Mouse (Mus musculus): ENCODE data around the gene Zfp689.
"Not testable (repeated sequence)": the region's sequence is repeated elsewhere in the genome, so short reads cannot be mapped to it uniquely, and the experiment has no call there.

Gene Zfp689

DNA sequence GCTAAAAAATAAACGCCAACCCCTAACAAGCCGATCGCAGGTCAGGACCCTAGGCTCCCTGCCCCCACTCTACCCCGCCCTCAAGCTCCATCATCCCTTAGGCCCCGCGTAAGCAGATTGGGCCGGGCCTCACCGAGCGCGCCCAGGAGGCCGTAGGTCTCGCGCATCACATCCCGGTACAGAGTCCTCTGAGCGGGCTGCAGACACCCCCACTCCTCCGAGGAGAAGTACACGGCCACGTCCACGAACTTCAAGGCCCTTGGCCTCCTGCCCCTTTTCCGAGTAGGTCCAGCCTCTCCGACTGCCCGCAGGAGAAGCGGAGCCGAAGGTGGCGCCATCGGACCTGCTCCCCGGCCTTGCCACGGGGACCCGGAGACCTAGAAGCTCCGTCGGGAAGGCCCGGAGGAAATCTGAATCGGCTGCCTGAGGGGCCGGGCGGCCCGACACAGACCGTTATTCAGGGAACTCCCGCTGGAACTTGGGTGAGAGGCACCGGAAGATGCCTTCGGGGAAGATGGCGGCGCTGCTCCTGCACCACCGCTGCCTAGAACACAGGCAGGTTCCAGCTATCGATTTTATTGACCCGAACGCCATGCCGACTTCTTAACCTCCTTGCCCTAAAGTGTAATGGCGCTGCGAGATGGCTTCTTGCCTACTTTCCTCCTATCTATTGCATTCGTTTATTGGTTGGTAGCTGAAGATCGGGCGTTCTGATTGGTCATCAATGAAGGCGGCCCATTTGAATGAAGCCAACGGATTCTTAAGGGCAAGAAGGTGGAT is at the start of gene Zfp689:
Gene Zfp689, minus strand, starts transcription at position 638 of the 780 bp plus-strand sequence.
- Histone ChIP-seq H3K9me3 (ENCODE audit: low read length) (no peaks in the 10 kb centered on the region), H3K36me3 (ENCODE audit: insufficient read depth, low read length) (peaks cover 59% of the 10 kb centered on the region), H3K27me3 (ENCODE audit: insufficient read depth, low read length) (peaks cover 20% of the 10 kb centered on the region), H3K4me3 (replicated peaks; ENCODE audit: low read length) (peak within 1 kb of the TSS; percentile 99), H3K4me1 (replicated peaks; ENCODE audit: low read depth, low read length) (peaks cover 58% of the 10 kb centered on the region)
- TF ChIP-seq NANOG (IDR thresholded peaks at IDR 0.05; ENCODE audit: borderline replicate concordance, low read length) (no peak), CTCF (conservative IDR thresholded peaks at IDR 0.05; ENCODE audit: low read length) (no peak), POU5F1 (IDR thresholded peaks at IDR 0.05; ENCODE audit: borderline replicate concordance, low read length) (no peak)

DNA sequence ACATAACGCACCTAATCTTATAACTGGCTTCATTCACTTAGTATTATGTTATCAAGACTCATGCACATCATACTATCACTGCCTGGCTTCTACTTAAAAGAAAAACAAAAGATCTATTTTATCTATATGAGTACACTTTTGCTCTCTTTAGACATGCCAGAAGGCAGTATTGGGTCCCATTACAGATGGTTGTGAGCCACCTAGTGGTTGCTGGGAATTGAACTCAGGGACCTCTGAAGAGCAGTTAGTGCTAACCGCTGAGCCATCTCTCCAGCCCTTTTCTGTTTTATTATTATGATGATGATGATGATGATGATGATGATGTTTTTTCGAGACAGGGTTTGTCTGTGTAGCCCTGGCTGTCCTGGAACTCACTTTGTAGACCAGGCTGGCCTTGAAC is 49.4 kb upstream of the Zfp689 start:
- no peaks in the 10 kb centered on the region for H3K36me3 ChIP-seq (ENCODE audit: insufficient read depth, low read length)
- H3K4me3 ChIP-seq (replicated peaks; ENCODE audit: low read length) = no peak overlapping the region
- no peak for TF ChIP-seq POU5F1 (IDR thresholded peaks at IDR 0.05; ENCODE audit: borderline replicate concordance, low read length)
- no peak for TF ChIP-seq NANOG (IDR thresholded peaks at IDR 0.05; ENCODE audit: borderline replicate concordance, low read length)
- TF ChIP-seq CTCF (conservative IDR thresholded peaks at IDR 0.05; ENCODE audit: low read length) = peak; percentile 49

DNA sequence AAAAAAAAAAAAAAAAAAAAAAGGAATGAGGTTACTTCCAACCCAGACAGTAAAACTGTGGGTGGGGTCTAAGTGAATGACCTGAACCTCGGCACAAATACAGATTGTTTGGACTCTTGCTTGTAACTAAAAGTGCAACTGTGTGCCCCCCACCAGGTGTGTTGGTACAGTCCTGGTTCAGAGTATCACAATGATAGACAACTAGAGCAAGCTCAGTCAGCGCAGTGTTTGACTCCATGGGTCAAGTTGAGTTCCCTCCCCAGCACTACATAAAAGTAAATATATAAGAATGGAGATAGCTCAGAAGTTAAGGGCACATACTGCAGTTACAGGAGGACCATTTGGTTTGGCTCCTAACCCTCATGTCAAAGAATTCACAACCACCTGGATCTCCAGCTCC is 48.4 kb upstream of the Zfp689 start:
- no peaks in the 10 kb centered on the region for H3K27me3 ChIP-seq (ENCODE audit: insufficient read depth, low read length)
- no peaks in the 10 kb centered on the region for H3K9me3 ChIP-seq (ENCODE audit: low read length)
- TF ChIP-seq CTCF (conservative IDR thresholded peaks at IDR 0.05; ENCODE audit: low read length) (no peak), POU5F1 (IDR thresholded peaks at IDR 0.05; ENCODE audit: borderline replicate concordance, low read length) (no peak)
- H3K4me3 ChIP-seq (replicated peaks; ENCODE audit: low read length) = no peak overlapping the region
- H3K36me3 ChIP-seq (ENCODE audit: insufficient read depth, low read length) = peaks cover 5% of the 10 kb centered on the region
- H3K4me1 ChIP-seq (replicated peaks; ENCODE audit: low read depth, low read length) = peaks cover 9% of the 10 kb centered on the region

More for the DNA sequence above, 49.4 kb upstream of the Zfp689 start:
- Histone ChIP-seq H3K9me3 (ENCODE audit: low read length) (no peaks in the 10 kb centered on the region), H3K4me1 (replicated peaks; ENCODE audit: low read depth, low read length) (peaks cover 9% of the 10 kb centered on the region), H3K27me3 (ENCODE audit: insufficient read depth, low read length) (no peaks in the 10 kb centered on the region)

DNA sequence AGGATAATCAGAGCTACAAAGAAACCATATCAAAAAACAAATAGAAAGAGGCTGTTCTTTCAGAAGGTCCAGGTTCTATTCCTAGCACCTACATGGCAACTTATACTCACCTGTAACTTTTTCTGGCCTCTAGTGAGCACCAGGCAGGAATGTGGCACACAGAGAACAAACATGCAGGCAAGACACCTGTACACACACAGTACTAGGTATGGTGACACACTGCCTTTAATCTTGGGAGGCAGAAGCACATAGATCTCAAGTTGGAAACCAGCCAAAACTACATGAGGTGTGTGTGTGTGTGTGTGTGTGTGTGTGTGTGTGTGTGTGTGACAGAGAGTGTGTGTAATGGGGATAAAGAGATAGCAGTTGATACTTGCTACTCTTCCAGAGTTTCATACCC is 45.7 kb upstream of the Zfp689 start:
- TF ChIP-seq CTCF (conservative IDR thresholded peaks at IDR 0.05; ENCODE audit: low read length) = no peak
- TF ChIP-seq NANOG (IDR thresholded peaks at IDR 0.05; ENCODE audit: borderline replicate concordance, low read length) = no peak
- TF ChIP-seq POU5F1 (IDR thresholded peaks at IDR 0.05; ENCODE audit: borderline replicate concordance, low read length) = no peak
- peaks cover 14% of the 10 kb centered on the region for H3K4me1 ChIP-seq (replicated peaks; ENCODE audit: low read depth, low read length)

DNA sequence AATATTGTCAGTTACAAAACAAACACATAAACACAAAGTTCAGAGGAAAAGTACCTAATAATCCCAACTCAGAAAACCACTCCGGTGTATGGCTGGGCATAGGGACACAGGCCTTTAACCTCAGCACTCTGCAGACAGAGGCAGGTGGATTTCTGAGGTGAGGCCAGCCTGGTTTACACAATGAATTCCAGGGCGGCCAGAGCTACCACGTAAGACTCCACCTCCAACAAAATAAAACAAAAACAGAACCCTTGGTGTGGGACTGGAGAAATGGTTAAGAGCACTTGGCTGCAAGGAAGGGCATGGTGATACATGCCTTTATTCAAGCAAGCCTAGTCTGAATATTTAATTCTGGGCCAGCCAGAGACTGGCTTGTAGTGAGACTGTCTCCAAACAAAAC is 42.9 kb upstream of the Zfp689 start:
- no peaks in the 10 kb centered on the region for H3K27me3 ChIP-seq (ENCODE audit: insufficient read depth, low read length)
- no peak overlapping the region for H3K4me3 ChIP-seq (replicated peaks; ENCODE audit: low read length)
- TF ChIP-seq POU5F1 (IDR thresholded peaks at IDR 0.05; ENCODE audit: borderline replicate concordance, low read length) = no peak
- H3K9me3 ChIP-seq (ENCODE audit: low read length) = no peaks in the 10 kb centered on the region
- peaks cover 26% of the 10 kb centered on the region for H3K4me1 ChIP-seq (replicated peaks; ENCODE audit: low read depth, low read length)
- peaks cover 58% of the 10 kb centered on the region for H3K36me3 ChIP-seq (ENCODE audit: insufficient read depth, low read length)

More for the DNA sequence above, 45.7 kb upstream of the Zfp689 start:
- Histone ChIP-seq H3K9me3 (ENCODE audit: low read length) (no peaks in the 10 kb centered on the region), H3K4me3 (replicated peaks; ENCODE audit: low read length) (no peak overlapping the region), H3K36me3 (ENCODE audit: insufficient read depth, low read length) (peaks cover 32% of the 10 kb centered on the region), H3K27me3 (ENCODE audit: insufficient read depth, low read length) (no peaks in the 10 kb centered on the region)

DNA sequence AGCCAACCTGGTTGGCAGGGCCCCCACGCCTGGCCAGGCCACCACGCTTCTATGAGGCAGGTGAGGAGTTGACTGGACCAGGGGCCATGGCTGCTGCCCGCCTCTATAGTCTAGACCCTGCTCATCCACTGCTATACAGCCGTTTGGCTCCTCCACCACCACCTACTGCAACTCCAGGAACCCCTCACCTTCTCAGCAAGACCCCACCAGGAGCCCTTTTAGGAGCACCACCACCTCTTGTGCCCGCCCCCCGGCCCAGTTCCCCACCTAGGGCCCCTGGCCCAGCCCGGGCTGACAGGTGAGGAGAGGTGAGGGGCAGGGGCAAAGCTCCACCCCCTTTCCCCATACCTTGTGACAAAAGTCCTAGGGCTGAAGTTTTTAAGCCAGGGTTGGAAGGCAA is 41.0 kb upstream of the Zfp689 start:
- Histone ChIP-seq H3K27me3 (ENCODE audit: insufficient read depth, low read length) (no peaks in the 10 kb centered on the region), H3K9me3 (ENCODE audit: low read length) (no peaks in the 10 kb centered on the region), H3K4me1 (replicated peaks; ENCODE audit: low read depth, low read length) (peaks cover 27% of the 10 kb centered on the region), H3K36me3 (ENCODE audit: insufficient read depth, low read length) (peaks cover 77% of the 10 kb centered on the region), H3K4me3 (replicated peaks; ENCODE audit: low read length) (peak overlapping the region; percentile 61)
- TF ChIP-seq POU5F1 (IDR thresholded peaks at IDR 0.05; ENCODE audit: borderline replicate concordance, low read length) = no peak
- no peak for TF ChIP-seq CTCF (conservative IDR thresholded peaks at IDR 0.05; ENCODE audit: low read length)
- TF ChIP-seq NANOG (IDR thresholded peaks at IDR 0.05; ENCODE audit: borderline replicate concordance, low read length) = no peak

DNA sequence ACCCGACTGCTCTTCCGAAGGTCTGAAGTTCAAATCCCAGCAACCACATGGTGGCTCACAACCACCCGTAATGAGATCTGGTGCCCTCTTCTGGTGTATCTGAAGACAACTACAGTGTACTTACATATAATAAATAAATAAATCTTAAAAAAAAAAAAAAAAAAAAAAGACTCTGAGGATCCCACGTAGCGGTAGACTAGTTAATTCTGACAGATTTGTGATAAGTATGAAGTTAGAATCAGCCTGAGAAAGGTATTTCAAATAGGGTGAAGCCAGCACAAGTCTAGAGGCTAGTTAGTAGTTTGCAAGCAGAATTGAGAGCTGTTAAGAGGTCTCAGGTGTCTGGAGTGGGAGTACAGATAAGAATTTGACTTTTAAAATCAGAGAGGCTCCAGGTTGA is 39.4 kb upstream of the Zfp689 start:
- H3K4me3 ChIP-seq (replicated peaks; ENCODE audit: low read length); H3K9me3 ChIP-seq (ENCODE audit: low read length); H3K27me3 ChIP-seq (ENCODE audit: insufficient read depth, low read length): not testable (repeated sequence)
- Histone ChIP-seq H3K4me1 (replicated peaks; ENCODE audit: low read depth, low read length) (peaks cover 33% of the 10 kb centered on the region), H3K36me3 (ENCODE audit: insufficient read depth, low read length) (peaks cover 91% of the 10 kb centered on the region)

DNA sequence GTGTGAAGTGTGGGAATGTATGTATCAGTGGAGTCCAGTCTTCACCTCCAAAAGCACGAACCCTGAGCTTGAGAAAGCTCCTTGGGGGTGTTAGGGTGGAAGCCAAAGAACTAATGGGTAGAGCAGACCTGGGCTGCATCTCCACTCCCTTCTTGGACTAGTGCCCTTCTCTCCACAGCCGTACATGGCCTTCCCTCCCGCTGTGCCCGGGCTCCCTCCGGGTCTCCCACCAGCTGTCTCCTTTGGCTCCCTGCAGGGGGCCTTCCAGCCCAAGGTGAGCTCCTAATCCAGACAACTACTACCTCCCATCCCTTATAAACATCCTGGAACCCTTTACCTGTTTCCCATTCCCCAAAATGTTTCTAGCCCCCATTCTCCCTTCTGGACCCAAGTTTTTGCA is 36.5 kb upstream of the Zfp689 start:
- Histone ChIP-seq H3K9me3 (ENCODE audit: low read length) (no peaks in the 10 kb centered on the region), H3K4me1 (replicated peaks; ENCODE audit: low read depth, low read length) (peaks cover 40% of the 10 kb centered on the region), H3K4me3 (replicated peaks; ENCODE audit: low read length) (no peak overlapping the region), H3K27me3 (ENCODE audit: insufficient read depth, low read length) (no peaks in the 10 kb centered on the region), H3K36me3 (ENCODE audit: insufficient read depth, low read length) (peaks cover 95% of the 10 kb centered on the region)
- TF ChIP-seq CTCF (conservative IDR thresholded peaks at IDR 0.05; ENCODE audit: low read length) (no peak), POU5F1 (IDR thresholded peaks at IDR 0.05; ENCODE audit: borderline replicate concordance, low read length) (no peak), NANOG (IDR thresholded peaks at IDR 0.05; ENCODE audit: borderline replicate concordance, low read length) (no peak)

DNA sequence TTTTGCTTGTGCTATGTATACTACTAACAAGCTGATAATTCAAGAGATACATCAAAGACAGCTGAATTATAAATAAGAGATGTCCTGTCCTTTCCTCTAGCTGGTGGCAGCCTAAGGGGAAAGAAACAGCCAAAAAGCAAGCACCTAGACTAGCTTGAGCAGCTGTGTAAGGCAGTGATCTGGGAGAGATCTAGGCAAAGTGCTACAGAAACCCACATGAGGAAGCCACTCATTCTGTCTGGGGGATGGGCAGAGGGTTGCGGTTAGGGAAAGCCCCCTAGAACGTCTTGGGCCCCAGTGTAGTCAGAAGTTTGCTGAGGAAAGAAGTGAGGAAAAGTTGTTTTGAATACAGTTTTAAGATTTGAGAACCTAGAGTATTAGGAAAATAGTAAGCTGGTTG is 31.4 kb upstream of the Zfp689 start:
- Histone ChIP-seq H3K36me3 (ENCODE audit: insufficient read depth, low read length) (peaks cover 70% of the 10 kb centered on the region), H3K9me3 (ENCODE audit: low read length) (no peaks in the 10 kb centered on the region), H3K4me1 (replicated peaks; ENCODE audit: low read depth, low read length) (peaks cover 50% of the 10 kb centered on the region), H3K4me3 (replicated peaks; ENCODE audit: low read length) (peak overlapping the region; percentile 99; the same call in 1 of the 2 replicates), H3K27me3 (ENCODE audit: insufficient read depth, low read length) (no peaks in the 10 kb centered on the region)
- TF ChIP-seq POU5F1 (IDR thresholded peaks at IDR 0.05; ENCODE audit: borderline replicate concordance, low read length) (no peak), CTCF (conservative IDR thresholded peaks at IDR 0.05; ENCODE audit: low read length) (no peak), NANOG (IDR thresholded peaks at IDR 0.05; ENCODE audit: borderline replicate concordance, low read length) (no peak)
